Mouse (Mus musculus) kidney, adult 8-10 months (tissue): ENCODE data around the gene 4930595M18Rik.

Source experiments
- DNase-seq, 2 experiments: peaks; one replicate each; pipeline ENCODE4 v3.0.0; 2022

Gene 4930595M18Rik

DNA sequence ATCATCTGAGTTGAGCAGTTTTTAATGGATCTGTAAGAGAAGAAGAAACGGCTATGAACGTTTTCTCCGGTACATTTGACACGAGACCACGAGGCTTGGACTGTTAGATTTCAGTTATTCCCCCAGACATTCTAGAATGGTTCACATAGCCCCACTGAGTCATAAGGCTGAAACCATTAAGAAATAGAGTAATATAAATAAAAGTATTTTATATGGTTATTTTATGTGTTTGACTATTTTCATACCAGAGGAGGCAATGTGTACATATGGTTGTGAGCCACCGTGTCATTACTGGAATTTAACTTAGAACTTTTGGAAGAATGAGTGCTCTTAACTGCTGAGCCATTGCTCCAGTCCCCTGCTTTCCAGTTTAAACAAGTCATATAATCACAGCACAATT, at the start of gene 4930595M18Rik:
4930595M18Rik (minus strand) TSS at position 101 of the 400 bp plus-strand sequence.
- no peak for DNase-seq

DNA sequence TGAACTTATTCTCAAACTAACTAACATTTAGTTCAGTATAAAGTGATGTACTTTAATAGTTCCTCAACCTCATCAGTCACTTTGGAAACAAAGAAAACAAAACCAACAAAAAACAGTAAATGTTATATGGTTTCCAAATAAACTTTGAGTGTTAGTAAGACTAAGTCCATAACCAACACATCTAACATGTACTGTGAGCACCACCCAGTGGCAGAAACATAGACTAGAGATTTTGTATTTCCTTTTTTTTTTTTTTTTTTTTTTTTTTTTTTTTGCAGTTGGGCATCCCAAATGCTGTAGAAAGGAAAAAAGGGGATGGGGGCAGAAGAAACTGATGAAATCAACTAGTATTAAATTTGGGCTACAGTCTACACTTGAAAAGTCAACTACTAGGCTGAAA, 14.6 kb upstream of the 4930595M18Rik start:
- no peak for DNase-seq
